Mouse (Mus musculus) stomach, postnatal 0 days (tissue): Measurements from ENCODE around the gene Zcchc24.

Experiments
- CTCF ChIP-seq: IDR thresholded peaks from 2 replicates; pipeline ENCODE4 v1.5.1; 2016; ENCODE audit warnings: antibody characterized with exemption, low read depth, mild to moderate bottlenecking, moderate library complexity
- EP300 ChIP-seq: optimal IDR thresholded peaks from 2 replicates; pipeline ENCODE3; 2016; ENCODE audit warnings: antibody characterized with exemption

DNA sequence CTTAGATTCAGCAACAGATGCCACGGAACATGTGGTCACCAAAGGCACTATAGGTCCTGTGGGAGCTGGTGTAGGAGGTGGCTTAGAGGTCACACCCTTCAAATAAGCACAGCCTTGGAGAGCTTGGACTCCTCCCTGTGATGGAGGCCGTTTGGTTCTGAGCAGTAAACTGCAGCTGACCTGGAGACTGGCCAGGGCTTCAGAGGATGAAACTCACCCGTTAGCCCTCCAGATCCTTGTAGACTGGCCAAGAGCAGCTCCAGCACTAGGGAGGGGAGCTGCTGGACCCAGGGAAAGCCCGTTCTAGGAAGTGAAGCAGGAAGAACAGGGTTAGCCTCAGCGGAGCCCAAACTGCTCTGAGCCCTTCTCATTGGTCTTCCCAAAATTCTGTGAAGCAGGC is 18.1 kb upstream of the Zcchc24 start:
- TF ChIP-seq CTCF (no peak), EP300 (no peak)
